Mouse (Mus musculus): ENCODE measurements around the gene Nudt9.
A peak's percentile ranks its signal among the peaks of the same experiment; 100 is the strongest.

Nudt9 gene

DNA sequence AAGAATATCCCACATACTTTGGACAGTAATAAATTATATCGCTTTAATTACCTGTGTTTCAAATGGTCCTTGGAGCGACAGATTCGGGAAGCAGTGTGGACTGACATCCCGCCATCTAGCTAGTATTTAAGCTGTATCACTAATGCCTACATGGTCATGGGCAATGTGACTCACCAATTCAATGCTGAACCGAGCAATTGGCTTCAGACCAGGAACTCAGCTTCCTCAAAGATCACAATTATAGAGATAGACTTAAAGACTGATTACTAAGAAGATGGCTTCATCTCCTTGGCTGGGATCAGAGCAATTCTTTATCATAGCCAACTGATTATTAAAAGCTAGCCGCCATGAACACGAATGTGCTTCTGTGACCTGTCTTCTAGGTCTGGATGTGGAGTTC is 31.4 kb downstream of the Nudt9 start, which contains the start of gene Gm17660:
Gene Gm17660 (minus strand): TSS at position 101 of the 400 bp plus-strand sequence.
- no peak for DNase-seq (ENCODE audit: low spot score)

DNA sequence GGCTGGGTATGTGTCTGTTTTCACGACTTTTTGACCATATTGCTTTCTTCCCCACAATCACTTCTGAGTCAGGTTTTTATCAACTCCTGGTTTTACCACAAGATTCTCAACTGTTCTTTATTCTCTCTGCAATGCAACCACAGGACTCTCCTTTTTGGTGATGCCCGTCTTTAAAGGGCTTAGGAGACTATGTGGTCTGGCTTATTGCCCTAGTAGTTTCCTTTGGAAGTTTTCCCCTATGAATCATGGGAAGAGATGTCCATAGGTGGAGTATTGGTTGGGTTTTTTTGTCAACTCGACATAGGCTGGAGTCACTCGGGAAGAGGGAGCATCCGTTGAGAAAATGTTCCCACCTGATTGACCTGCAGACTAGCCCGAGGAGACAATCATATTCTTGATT is 34.6 kb downstream of the Nudt9 start:
- no peak for DNase-seq (ENCODE audit: low spot score)

DNA sequence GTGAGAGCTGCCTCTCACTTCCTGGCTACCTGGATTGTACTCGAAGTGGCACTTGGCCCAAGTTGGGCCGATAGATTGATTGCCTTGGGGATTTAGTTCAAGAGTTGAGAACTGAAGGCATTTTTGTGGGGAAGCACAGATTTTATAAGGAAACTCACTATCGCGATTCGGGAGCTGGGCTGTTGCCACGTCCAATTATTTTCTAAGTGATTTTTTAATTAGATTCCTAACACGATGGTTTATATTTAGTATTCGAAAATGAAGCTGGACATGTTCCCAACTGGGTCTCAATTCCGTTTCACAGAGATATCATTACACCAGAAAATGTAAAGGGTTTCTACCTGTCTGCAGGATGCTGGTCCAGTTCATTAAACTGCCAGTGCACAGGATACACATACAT is 39.3 kb downstream of the Nudt9 start:
- DNase-seq (ENCODE audit: low spot score), result no peak

DNA sequence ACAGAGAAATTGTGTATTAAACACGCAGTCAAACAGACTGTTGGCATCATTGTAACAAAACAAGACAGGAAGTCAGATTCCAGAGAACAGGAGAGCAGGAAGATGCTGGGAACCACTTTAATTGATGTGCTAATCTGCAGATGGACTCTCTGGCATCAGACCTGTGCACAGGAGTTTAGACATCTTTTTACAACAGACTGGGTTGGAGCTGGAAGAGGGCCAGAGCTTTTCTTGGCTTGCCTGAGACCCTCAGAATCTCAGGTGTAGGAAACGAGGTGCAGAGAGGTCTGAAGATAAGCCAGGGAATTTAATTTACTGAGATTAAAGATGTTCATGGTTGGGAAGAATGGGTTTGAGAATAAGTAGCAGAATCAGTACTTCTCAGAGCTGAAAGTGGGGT is 43.6 kb downstream of the Nudt9 start:
- no peak for DNase-seq (ENCODE audit: low spot score)

DNA sequence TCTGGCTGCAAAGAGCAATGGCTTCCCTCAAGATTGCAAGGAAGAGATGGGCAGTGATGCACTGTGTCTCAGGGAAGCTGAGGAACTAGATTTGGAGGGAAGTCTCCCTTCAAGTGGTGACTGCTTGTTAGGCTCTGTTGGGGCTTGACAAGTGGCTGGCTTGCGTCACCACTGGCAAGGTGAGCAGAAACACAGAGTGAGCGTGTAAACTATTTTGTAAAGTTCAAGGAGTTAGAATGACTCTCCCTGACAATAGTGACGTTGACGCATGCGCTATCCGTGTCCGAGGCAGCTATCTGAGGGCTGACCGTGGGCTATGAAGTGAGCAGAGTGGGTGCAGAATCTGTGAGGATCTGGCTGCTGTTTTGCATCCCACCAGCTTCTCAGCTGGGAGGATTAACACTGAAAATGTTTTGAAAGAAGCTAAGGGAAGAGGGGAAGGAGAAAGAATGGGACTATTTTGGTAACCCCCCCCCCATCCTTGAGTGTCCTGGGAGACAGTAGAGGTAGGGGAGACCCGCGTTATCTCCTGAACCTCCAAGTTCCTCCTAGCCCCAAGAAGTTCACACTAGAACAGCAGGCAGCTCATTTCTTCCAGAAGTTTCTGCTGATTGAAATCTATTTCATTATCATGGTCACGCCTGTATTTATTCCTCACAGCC is 49.4 kb downstream of the Nudt9 start:
- no peak for DNase-seq (ENCODE audit: low spot score)

DNA sequence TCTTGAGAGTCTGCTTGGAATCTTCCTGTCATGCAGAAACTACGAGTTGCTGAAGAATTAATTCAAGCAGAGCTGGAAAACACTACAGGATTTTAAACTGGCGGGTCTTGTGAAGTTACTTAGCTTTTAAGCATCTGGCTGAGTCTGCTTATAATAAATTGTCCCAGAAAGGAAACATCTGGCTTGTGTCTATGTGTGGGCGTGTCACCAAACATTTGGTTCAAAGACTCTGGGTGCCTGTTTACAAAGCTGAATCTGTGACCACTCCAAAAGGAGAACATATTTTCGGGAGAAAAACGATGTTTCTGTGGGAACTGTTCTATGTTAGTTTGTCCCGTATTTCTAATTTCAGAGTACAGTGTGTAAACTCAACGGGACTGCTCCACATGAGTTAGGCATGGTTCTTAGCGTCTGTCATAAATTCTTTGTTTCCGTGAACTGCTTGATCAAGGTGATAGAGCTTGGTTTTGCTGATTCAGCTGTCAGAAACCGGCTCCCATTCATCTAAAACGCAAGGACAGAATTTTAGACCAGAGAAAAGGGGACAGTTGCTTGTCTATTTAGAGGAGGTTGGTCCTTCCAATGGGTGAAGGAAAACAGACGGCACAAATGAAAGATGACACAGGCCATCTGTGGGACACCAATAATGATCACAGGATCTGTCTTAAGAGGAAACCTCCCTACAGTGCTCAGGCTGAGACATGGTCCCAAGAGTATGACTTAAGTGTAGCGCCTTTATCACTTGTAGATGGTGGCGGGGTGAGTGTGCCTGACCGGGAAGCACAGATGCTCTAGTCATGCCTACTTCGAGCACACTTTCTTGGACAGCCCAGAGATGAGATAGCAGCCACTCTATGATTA is 50.2 kb downstream of the Nudt9 start:
- no peak for DNase-seq (ENCODE audit: low spot score)

DNA sequence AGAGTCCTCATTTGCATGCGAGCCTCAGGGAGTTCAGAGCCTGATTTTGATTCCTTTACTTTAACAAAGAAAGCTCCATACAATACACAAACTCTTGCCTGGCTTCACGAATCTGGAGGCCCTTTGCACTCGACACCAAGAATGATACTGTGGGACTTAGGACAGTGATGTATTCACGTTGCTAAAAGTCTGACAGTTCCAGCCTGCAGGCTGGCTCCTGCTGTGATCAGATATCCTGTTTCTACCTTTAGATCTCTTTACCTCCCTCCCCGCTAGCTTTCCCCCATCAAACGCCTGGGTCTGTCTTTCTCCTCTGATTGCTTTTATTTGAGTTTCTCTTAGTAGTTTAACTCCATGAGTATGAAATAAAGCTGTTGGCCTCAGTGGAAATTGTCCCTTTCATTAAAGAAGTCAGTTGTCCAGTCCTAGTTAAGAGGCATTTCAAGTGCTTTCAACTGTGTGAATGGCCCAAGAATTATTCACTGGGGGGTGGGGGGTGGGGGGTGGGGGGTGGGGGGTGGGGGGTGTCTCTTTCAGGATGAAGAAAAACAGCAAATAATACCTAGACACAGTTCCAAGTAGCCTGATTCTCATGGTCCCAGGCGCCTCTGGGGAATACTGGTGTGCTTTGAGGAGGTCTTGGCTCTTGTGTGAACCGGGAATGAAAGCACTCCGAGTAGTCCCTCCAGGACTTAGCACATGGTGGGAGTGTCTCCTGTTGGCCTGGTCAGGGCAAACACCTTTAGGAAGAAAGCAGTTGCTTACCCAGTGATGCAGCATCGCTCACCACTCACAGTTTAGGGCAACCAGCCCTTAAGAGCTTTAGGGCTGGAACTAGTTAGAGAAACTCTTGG is 55.8 kb downstream of the Nudt9 start:
- no peak for DNase-seq (ENCODE audit: low spot score)

DNA sequence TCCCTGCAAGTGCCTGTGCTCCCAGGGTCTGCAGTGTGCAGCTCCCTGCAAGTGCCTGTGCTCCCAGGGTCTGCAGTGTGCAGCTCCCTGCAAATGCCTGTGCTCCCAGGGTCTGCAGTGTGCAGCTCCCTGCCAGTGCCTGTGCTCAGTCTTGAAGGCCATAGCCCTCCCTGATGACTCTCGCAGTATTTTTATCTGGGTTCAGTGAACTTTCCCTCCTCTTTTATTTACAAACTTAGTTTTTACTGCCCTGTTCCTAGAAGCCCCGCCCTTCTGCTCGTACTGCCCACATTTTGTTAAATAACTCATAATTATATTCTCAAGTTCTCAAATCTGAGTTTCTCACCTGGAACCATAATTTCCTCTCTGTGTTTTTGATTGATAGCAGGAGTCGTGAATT is 57.1 kb downstream of the Nudt9 start:
- no peak for DNase-seq (ENCODE audit: low spot score)

DNA sequence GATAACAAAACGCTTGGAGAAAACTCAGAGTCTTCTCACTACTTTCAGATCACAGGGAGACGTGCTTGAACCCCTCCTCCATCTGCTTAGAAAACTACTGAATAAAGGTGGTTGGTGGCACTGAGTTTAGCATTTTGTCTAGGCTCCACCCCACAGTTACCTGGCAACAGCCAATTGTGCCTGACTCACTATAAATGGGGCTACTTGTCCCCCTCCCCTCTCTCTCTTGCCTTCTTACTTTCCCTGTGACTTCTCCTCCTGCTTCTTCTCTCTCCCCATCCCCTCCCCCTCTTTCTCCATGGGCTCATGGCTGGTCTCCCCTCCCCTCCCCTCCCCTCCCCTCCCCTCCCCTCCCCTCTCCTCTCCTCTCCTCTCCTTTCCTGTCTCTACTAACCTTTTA is 58.0 kb downstream of the Nudt9 start:
- no peak for DNase-seq (ENCODE audit: low spot score)

DNA sequence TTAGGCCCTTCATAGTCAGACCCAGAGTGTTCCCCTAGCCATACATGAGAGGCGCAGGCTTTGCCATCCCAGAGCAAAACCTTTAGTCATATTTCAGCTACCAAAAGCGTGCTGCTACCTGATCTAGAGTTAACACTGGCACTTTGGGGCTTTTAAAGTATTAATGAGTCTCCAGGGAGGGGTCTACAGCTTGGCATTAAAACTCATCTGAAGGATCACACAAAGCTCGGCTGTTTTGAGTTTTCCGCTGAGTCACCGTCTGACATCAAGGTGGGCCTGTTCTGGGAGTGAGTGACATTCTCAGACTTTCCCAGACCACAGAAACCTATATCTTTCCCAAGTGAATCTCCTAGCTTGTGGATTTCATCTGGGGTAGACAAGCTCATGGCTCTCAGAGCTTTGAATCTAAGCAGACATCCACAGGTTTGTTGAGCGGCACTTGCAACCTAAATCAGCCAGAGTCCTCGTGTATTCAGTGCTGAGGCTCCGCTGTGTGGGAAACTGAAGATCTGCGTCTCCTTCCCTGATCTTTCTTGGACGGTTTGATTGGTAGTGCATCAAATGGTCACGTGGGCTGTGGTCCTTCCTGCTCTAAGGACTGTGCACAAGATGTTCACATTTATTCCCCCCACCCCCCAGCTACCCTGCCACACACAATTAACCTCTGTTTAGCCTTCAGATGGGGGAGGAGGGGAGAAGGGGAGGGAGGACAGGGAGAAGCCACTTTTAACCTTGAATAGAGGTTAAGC is 62.2 kb downstream of the Nudt9 start:
- DNase-seq (ENCODE audit: low spot score), result no peak

DNA sequence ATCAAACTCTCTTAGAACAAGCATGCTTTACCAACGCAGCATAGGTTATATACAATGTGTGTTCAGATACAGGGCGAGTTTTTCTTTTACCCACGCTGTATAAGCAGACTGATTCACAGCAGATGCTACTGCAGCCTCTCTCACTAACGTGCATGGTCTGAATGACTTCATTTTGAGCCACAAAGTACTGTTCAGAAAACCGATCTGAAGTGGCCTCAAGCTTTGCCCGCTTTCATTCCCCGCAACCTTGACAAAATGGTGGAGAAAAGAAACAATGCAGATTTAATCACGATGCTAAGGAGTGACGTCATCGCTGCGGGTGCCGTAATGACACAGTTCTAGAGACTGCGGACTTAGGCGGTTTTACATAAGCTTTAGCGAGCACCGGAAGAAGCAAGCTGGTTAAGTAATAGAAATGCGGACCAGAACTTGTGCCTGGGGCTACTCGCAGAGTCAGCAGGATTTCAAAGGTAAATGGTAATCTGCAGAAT is 62.8 kb downstream of the Nudt9 start:
- DNase-seq (ENCODE audit: low spot score), result no peak

DNA sequence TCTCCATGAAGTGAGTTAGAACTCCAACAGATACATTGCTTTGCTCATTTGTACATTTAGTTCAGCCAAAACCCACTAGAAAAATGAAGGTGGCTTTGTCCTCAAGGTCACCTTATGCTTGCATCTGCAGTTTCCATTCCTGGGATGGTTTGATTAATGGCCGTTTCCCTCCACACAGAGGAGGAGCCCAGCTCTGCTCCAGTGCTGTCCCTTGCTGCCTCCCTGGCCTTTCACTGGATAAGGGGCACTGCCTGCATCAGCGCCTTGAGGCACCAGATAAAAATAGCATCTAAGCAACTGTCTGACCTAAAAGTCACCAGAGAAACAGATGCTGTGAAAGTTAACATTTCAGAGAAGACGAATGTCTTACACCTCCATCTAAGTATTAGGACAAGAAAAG is 63.4 kb downstream of the Nudt9 start:
- DNase-seq (ENCODE audit: low spot score), result no peak

DNA sequence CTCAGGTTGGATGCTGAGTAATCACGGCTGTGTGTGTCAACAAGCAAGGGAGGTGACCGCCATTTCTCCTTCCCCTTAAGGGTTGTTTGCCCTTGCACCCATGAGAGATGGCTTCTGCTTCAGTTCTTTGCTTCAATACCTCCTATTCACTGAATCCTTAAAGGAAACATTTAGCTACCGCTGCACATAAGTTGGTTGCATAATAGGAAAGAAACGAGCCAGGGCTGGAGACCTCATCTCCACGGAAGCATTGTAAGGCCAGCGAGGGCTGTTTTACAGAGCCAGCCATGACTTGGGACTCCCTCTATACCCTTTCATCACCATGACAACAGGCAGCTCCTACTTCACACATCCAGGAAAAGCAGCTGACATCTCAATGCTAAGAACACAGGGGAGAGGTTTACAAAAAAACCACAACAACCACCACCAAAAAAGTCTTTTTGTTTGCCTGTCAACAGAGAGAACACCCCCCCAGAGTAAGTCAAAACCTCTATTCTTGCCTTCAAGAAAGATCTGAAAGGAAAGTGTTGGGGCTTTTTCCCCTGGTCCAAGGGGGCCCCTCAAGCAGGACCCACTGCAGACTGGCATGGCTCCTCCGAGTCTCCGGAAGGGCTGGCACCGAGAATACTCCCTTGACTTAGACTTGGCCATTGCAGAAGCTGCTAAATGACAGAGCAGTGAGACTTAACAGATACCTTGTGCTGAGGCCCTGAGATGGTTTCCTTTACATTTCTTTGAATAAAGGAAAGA is 64.2 kb downstream of the Nudt9 start:
- peak; percentile 79 for DNase-seq (ENCODE audit: low spot score)

DNA sequence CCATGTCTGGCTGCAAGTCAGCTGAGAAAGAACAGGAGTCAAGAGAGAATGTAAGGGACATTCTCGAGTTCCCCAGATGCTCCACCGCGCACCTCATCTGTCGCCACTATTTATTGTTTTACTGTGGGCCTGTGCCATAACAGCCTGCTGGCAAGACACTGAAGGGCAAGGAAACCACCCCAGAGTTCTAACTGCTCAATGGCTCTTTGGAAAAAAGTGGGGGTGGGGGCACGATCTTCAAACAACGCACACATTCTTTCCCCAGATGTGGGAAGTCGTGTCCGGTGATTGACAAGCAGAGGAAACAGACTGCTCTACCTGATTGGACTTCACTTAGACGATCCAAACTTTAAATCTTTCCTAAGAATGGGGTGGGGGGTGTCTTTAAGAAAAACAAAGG is 65.9 kb downstream of the Nudt9 start:
- no peak for DNase-seq (ENCODE audit: low spot score)

DNA sequence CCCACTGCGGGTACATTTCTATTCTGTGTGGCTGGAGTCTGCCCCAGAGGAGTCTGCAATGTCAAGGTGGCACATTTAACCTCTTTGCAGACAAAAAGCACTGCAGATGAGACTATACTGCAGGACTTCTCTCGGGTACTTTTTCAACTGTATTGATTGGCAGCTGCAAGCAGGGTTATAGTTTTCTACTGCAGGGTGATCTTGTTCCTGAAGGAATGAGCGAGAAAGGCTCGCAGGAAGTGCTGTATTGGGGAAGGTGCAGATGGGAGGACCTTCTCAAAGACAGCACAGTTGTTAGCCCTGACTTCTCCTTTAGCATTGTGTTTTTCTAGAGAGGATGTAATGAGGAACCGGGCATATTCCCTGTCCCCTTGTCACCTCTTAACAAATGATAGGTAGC is 66.4 kb downstream of the Nudt9 start:
- DNase-seq (ENCODE audit: low spot score), result no peak

DNA sequence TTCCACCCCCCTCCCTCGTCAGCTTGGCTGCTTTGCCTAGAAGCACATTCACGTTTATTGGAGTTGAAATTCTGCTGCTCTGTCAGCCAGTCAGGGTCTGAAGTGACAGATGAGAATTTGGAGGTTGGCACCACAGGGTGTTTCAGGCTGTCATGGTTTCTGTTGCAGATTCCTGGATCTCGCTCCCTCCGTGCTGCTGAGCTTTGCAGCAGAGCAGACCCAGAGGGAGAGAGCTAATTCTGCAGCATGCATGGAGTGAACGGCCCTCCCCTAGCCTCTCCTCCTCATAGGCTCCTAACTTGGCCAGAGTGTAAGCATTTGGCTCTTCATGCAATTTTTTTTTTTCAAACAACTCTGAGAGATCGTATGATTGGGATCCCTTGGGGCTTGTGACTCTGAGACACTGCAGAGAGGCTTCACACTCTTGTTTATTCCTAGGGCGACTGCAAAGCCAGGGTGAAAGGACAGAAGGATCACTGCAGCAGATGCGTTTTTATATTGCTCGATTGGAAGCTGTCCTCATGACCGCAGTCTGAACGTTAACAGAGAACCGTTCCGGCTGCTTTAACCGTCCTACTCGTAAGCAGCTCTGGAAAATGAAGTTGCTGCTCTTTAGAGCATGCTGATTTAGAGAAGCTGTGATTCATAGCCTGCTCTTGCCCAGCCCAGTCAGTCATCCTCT is 67.5 kb downstream of the Nudt9 start, which contains the start of gene Sparcl1:
Gene Sparcl1 (minus strand): TSS at position 243 of the 682 bp plus-strand sequence.
- DNase-seq (ENCODE audit: low spot score), result peak; percentile 67

Data from left cerebral cortex, adult 11 months (tissue).